Mouse (Mus musculus): Measurements from ENCODE around the gene Tuba8. TPM values are rescaled to one million over a fixed set of nuclear protein-coding genes. Genes with fewer than 3 reads are reported as not detected.

Tuba8 gene
- polyA plus RNA-seq, 1 experiment, result 1.8 TPM

GRCm38 (mm10) chr6:121272075-121272800 is 61.7 kb downstream of the Tuba8 start:
- H3K4me3 ChIP-seq (ENCODE audit: insufficient read depth, low read length), result peak overlapping the region; percentile 58
- no peaks in the 10 kb centered on the region for H3K4me1 ChIP-seq (ENCODE audit: control insufficient read depth, insufficient read depth, low read length)
- peak overlapping the region; percentile 84 for H3K27ac ChIP-seq (ENCODE audit: insufficient read depth, low read length)
- TF ChIP-seq CTCF (IDR thresholded peaks at IDR 0.05; ENCODE audit: borderline replicate concordance, insufficient read depth, low read length) (peak; percentile 17; the same call in 1 of the 2 replicates), POLR2A (IDR thresholded peaks at IDR 0.05; ENCODE audit: low read depth, low read length) (peak; percentile 52; the same call in 1 of the 2 replicates)

- TF ChIP-seq CTCF (IDR thresholded peaks at IDR 0.05; ENCODE audit: borderline replicate concordance, insufficient read depth, low read length), result no peak
- TF ChIP-seq POLR2A (IDR thresholded peaks at IDR 0.05; ENCODE audit: low read depth, low read length), result no peak
- Histone ChIP-seq H3K4me3 (ENCODE audit: insufficient read depth, low read length) (no peak overlapping the region), H3K4me1 (ENCODE audit: control insufficient read depth, insufficient read depth, low read length) (no peaks in the 10 kb centered on the region), H3K27ac (ENCODE audit: insufficient read depth, low read length) (no peak overlapping the region)
Measured at GRCm38 (mm10) chr6:121274356-121274755, 63.9 kb downstream of the Tuba8 start.

Other genes with a start within 250 kb of the Tuba8 start
- 19.1 and 19.5 TPM in 2 replicates for gene Mical3, start 79.7 kb upstream of the Tuba8 start, polyA plus RNA-seq (2011; ENCODE audit: insufficient read length, low read depth, missing spikeins)
- gene Pex26, start 27.0 kb upstream of the Tuba8 start, polyA plus RNA-seq (2011; ENCODE audit: insufficient read length, low read depth, missing spikeins), result 5.3 and 6.0 TPM in 2 replicates
- gene Usp18, start 35.2 kb downstream of the Tuba8 start, polyA plus RNA-seq (2011; ENCODE audit: insufficient read length, low read depth, missing spikeins), result 9.1 and 9.9 TPM in 2 replicates
- not detected in 2 replicates for gene Slc6a13, start 89.5 kb downstream of the Tuba8 start, polyA plus RNA-seq (2011; ENCODE audit: insufficient read length, low read depth, missing spikeins)
- gene Slc6a12, start 132.4 kb downstream of the Tuba8 start, polyA plus RNA-seq (2011; ENCODE audit: insufficient read length, low read depth, missing spikeins), result 0.42 TPM in 1 of 2 replicates, not detected in the other